Mouse (Mus musculus) ES-CJ7 (cell line): ENCODE data around the gene Olfr1434.
"Not testable (repeated sequence)": the region's sequence is repeated elsewhere in the genome, so short reads cannot be mapped to it uniquely, and the experiment has no call there.

Source experiments
- DNase-seq: peaks from one replicate; pipeline ENCODE4 v3.0.0; 2011; ENCODE audit warnings: low read depth, low spot score

Olfr1434 gene

GRCm38 (mm10) chr19:12279554-12279953 lies at the start of gene Olfr1434:
Olfr1434 (plus strand) TSS chr19:12279854.
- DNase-seq, result no peak

DNA sequence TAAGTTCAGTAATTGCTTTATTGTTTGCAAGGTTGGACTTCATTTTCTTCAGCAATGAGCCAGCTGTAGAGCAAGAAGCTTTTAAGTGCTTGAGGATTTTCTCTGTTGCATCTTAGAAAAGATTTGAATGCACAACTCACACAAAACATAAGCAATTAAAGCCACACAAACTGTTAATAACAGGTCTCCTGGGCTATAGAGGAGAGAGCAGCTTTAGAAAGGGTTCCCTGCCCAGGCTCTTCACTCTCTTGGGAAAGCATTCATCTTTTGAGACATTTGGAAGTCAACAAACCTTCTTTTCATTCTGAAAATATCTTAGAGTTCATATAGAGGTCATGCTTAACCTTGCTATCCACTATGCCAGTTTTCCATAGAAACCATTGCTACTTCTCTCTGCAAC lies 47.2 kb upstream of the Olfr1434 start, which contains the start of gene Olfr1432:
TSS of gene Olfr1432 (minus strand) at position 101 of the 400 bp plus-strand sequence.
- not testable (repeated sequence) for DNase-seq

- no peak for DNase-seq
Measured at GRCm38 (mm10) chr19:12241559-12241958, 38.1 kb upstream of the Olfr1434 start, which contains the start of gene Olfr262. Olfr262 (minus strand) TSS chr19:12241659.

- no peak for DNase-seq
Measured at GRCm38 (mm10) chr19:12260732-12261131, 18.9 kb upstream of the Olfr1434 start, which contains the start of gene Olfr235. Olfr235 (plus strand) TSS chr19:12261032.

GRCm38 (mm10) chr19:12292979-12293378 lies 13.3 kb downstream of the Olfr1434 start:
- no peak for DNase-seq

DNA sequence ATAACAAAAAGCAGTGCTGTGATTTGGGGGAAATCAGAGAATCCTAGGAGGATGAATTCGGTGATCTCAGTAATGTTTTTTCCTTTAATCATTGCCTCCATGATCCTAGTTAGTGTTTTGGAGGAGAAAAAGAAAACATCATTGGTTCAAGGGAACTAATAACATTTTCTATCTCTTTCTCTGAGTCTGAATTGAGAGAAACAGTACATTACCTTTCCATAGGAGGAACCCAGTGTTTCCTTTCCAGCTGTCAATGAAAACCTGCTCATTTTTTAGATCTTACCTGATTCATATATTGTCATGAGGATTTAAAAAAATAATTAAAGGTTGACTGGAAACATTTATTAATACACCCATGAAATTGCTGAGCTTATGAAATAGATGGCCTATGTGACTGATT lies 19.4 kb downstream of the Olfr1434 start, which contains the start of gene Olfr1436:
TSS of gene Olfr1436 (minus strand) at position 101 of the 400 bp plus-strand sequence.
- DNase-seq, result not testable (repeated sequence)

GRCm38 (mm10) chr19:12325001-12325400 lies 45.3 kb downstream of the Olfr1434 start, which contains the start of gene Olfr1437:
Olfr1437 (minus strand) TSS chr19:12325101.
- no peak for DNase-seq
